Mouse (Mus musculus) lung, adult 2 months (tissue): ENCODE results near the gene Tpcn1.

Experiments used
- CTCF ChIP-seq: fragments of 200-500 bp; IDR thresholded peaks from 2 replicates; pipeline ENCODE4 v1.5.1; 2011; ENCODE audit warnings: mild to moderate bottlenecking, low read length, control low read depth; ENCODE audit not compliant: insufficient read depth
- POLR2A ChIP-seq: fragments of 200-500 bp; IDR thresholded peaks from 2 replicates; pipeline ENCODE4 v1.6.1; 2011; ENCODE audit warnings: low read depth, mild to moderate bottlenecking, control low read depth, low read length, borderline replicate concordance; ENCODE audit errors: extremely low read depth

GRCm38 (mm10) chr5:120512911-120513555 is 75.4 kb downstream of the Tpcn1 start:
- TF ChIP-seq POLR2A: no peak
- no peak for TF ChIP-seq CTCF
